Mouse (Mus musculus): ENCODE measurements around the gene Edc3. TPM values are rescaled to one million over a fixed set of nuclear protein-coding genes. Genes with fewer than 3 reads are reported as not detected.

The Edc3 gene
- polyA plus RNA-seq, 1 experiment, result 12.2 TPM

DNA sequence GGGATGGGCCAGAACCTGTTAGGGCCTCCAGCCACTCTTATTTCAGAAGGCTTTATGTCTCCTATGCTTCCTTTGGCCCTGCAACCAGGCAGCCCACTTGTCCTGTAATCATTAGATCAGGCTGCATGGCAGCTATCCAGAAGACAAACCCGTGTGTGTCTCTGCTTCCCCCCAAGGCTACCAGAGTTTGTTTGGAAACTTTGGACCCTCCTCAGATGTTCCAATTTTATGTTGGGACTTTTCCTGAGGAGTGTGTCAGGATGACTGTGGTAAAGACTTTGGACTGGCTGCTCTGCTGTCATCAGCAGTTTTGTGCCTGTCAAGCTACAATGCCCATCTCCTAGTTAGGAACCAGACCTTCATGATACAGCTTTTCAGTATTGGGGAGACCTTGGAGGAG is 40.5 kb downstream of the Edc3 start:
- H3K4me1 ChIP-seq (ENCODE audit: control insufficient read depth, insufficient read depth, low read length), result no peaks in the 10 kb centered on the region
- no peak overlapping the region for H3K27ac ChIP-seq (ENCODE audit: insufficient read depth, low read length)
- H3K4me3 ChIP-seq (ENCODE audit: insufficient read depth, low read length), result no peak overlapping the region
- TF ChIP-seq CTCF (IDR thresholded peaks at IDR 0.05; ENCODE audit: extremely low read depth, insufficient read depth, low read length) (no peak), POLR2A (IDR thresholded peaks at IDR 0.05; ENCODE audit: extremely low read depth, insufficient read depth, low read length) (no peak)

GRCm38 (mm10) chr9:57750901-57751300 is 42.6 kb downstream of the Edc3 start:
- Histone ChIP-seq H3K4me3 (ENCODE audit: insufficient read depth, low read length) (no peak overlapping the region), H3K4me1 (ENCODE audit: control insufficient read depth, insufficient read depth, low read length) (no peaks in the 10 kb centered on the region), H3K27ac (ENCODE audit: insufficient read depth, low read length) (no peak overlapping the region)
- TF ChIP-seq POLR2A (IDR thresholded peaks at IDR 0.05; ENCODE audit: extremely low read depth, insufficient read depth, low read length) (no peak), CTCF (IDR thresholded peaks at IDR 0.05; ENCODE audit: extremely low read depth, insufficient read depth, low read length) (no peak)

DNA sequence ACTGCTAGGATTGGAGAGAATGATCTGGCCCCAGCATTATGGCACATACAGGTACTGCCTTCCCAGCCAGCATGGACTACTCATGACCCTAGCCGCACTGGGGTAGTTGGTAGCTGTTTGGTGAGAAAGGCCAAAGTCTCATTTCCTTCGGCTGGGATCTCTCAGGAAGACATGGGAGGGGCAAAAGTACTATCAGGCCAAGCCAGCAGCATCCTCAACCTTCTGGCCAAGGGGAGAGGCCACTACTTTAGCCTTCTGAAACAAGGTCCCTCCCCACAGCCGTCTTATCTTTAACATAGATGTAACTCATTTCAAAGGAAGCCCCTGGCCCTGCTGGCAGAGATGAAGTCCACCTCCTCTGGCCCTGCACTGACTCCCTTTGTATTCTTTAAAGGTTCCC is 49.2 kb downstream of the Edc3 start:
- TF ChIP-seq CTCF (IDR thresholded peaks at IDR 0.05; ENCODE audit: extremely low read depth, insufficient read depth, low read length) (no peak), POLR2A (IDR thresholded peaks at IDR 0.05; ENCODE audit: extremely low read depth, insufficient read depth, low read length) (no peak)
- H3K27ac ChIP-seq (ENCODE audit: insufficient read depth, low read length), result no peak overlapping the region
- peaks cover 2% of the 10 kb centered on the region; the same call in 1 of the 2 replicates for H3K4me1 ChIP-seq (ENCODE audit: control insufficient read depth, insufficient read depth, low read length)
- H3K4me3 ChIP-seq (ENCODE audit: insufficient read depth, low read length), result no peak overlapping the region

- H3K4me3 ChIP-seq (ENCODE audit: insufficient read depth, low read length), result no peak overlapping the region
- no peak for TF ChIP-seq CTCF (IDR thresholded peaks at IDR 0.05; ENCODE audit: extremely low read depth, insufficient read depth, low read length)
- TF ChIP-seq POLR2A (IDR thresholded peaks at IDR 0.05; ENCODE audit: extremely low read depth, insufficient read depth, low read length), result no peak
- no peak overlapping the region for H3K27ac ChIP-seq (ENCODE audit: insufficient read depth, low read length)
- peaks cover 5% of the 10 kb centered on the region for H3K4me1 ChIP-seq (ENCODE audit: control insufficient read depth, insufficient read depth, low read length)
Measured at GRCm38 (mm10) chr9:57758528-57758927, 50.2 kb downstream of the Edc3 start.

DNA sequence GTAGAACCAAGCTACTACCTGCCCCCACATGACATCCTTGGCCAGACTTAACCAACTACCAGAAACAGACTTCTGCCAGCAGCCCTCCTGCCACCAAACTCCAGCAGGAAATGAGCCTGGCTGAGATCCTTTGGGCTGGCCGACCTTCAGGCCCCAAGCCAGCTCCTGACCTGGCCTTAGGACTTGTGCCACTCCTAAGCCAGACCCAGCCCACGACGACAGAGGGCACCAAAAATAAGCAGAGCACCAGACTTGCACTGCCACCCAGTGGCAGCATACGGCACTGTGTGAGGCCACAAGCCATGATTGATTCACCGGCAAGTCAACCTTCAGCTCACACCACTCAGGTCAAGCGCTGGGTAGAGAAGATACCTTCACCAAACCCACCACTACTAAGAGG is 50.9 kb downstream of the Edc3 start:
- no peak overlapping the region for H3K27ac ChIP-seq (ENCODE audit: insufficient read depth, low read length)
- H3K4me3 ChIP-seq (ENCODE audit: insufficient read depth, low read length), result no peak overlapping the region
- peaks cover 5% of the 10 kb centered on the region for H3K4me1 ChIP-seq (ENCODE audit: control insufficient read depth, insufficient read depth, low read length)
- no peak for TF ChIP-seq POLR2A (IDR thresholded peaks at IDR 0.05; ENCODE audit: extremely low read depth, insufficient read depth, low read length)
- TF ChIP-seq CTCF (IDR thresholded peaks at IDR 0.05; ENCODE audit: extremely low read depth, insufficient read depth, low read length), result peak; percentile 90

- no peak overlapping the region for H3K4me3 ChIP-seq (ENCODE audit: insufficient read depth, low read length)
- H3K4me1 ChIP-seq (ENCODE audit: control insufficient read depth, insufficient read depth, low read length), result peaks cover 5% of the 10 kb centered on the region
- no peak for TF ChIP-seq POLR2A (IDR thresholded peaks at IDR 0.05; ENCODE audit: extremely low read depth, insufficient read depth, low read length)
- no peak for TF ChIP-seq CTCF (IDR thresholded peaks at IDR 0.05; ENCODE audit: extremely low read depth, insufficient read depth, low read length)
- no peak overlapping the region for H3K27ac ChIP-seq (ENCODE audit: insufficient read depth, low read length)
Measured at GRCm38 (mm10) chr9:57760416-57761146, 52.2 kb downstream of the Edc3 start.

DNA sequence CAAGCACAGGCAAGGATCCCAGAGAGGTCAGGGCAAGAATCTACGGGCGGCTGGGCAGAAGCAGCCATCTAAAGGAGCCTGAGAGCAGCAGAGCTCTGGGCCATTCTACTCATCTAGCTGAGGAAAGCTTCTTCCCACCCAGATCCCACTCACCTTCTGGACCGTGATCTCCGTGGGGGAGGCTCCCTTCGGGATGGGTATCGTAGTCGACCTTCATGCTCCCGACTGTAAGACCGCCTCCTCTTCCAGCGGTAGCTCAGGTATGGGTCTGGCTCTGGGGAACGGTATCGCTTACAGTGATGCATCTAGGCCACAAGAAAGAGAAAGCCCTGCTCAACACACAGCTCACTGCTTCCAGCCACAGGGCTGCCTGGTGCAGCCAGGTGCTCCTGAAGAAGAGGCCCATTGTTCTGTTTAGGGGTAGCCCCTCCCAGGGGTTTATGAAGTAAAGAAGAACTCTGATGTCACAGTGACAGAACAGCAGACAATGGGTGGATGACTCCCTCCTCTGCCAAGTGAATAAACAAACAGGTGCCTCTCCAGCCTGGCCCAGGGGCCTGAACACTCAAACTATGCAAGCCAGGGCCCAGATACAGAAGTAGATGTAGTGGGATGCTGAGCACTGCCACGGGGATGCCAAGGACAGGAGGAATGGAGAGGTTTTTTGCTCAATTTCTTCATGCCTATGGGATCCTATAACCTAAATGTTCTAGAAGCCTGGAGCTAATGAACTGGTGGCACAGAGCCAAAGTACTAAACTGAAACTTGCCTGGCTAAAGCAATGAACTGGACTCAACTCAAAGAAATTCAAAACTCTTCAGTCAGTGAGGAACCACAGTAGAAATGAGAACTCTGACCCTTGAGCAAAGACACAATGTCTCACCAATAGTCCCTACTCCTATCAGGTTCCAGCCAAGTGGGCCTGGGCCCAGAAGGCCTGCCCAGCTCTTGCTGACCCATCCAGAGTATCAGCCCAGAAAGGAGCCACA is 53.5 kb downstream of the Edc3 start:
- Histone ChIP-seq H3K4me1 (ENCODE audit: control insufficient read depth, insufficient read depth, low read length) (peaks cover 7% of the 10 kb centered on the region), H3K4me3 (ENCODE audit: insufficient read depth, low read length) (peak overlapping the region; percentile 93; the same call in 1 of the 2 replicates), H3K27ac (ENCODE audit: insufficient read depth, low read length) (peak overlapping the region; percentile 12; the same call in 1 of the 2 replicates)
- no peak for TF ChIP-seq POLR2A (IDR thresholded peaks at IDR 0.05; ENCODE audit: extremely low read depth, insufficient read depth, low read length)

- Histone ChIP-seq H3K4me3 (ENCODE audit: insufficient read depth, low read length) (peak overlapping the region; percentile 93), H3K27ac (ENCODE audit: insufficient read depth, low read length) (peak overlapping the region; percentile 12; the same call in 1 of the 2 replicates), H3K4me1 (ENCODE audit: control insufficient read depth, insufficient read depth, low read length) (peaks cover 8% of the 10 kb centered on the region)
- TF ChIP-seq CTCF (IDR thresholded peaks at IDR 0.05; ENCODE audit: extremely low read depth, insufficient read depth, low read length), result peak; percentile 32
- TF ChIP-seq POLR2A (IDR thresholded peaks at IDR 0.05; ENCODE audit: extremely low read depth, insufficient read depth, low read length), result no peak
Measured at GRCm38 (mm10) chr9:57762563-57762991, 54.2 kb downstream of the Edc3 start.

DNA sequence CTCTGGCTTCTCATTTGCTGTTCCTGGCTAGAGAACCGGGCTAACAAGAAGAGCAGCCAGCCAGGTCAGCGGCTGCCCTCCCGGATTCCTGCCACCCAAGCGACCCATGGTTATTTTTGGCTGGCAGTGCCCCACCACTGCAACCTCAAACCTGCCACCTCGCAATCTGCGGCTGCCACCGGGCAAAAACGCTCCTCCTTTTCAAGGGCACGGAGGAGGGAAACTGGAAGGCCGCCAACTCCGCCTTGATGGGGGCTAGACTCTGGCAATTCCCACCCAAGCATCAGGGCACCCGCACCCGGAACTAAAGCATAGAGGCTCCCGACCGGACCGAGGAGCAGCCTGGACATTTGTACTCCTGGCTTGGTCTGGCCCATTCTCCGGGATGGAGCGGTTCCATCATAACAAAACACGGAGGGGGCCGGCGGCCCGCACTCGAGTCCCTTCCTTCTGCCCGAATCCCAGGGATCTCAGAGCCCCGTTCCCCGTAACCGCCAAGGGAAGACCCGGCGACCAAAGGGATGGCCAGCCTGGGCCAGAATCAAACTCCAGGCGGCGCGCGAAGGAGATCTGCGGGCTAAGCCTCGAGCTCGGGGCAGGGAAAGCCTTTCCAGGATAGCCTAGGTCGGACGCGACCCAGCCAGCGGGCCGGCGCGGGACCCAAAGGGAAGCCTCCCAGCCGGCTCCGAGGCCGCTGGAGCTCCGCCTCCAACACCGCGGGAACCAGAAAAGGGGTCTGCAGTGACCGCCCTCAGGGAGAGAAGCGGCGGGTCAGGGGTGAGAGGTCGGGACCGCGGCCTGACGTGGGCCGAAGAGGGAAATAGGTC is 56.0 kb downstream of the Edc3 start:
- Histone ChIP-seq H3K4me1 (ENCODE audit: control insufficient read depth, insufficient read depth, low read length) (peaks cover 8% of the 10 kb centered on the region), H3K27ac (ENCODE audit: insufficient read depth, low read length) (peak overlapping the region; percentile 100), H3K4me3 (ENCODE audit: insufficient read depth, low read length) (peak overlapping the region; percentile 93)
- TF ChIP-seq CTCF (IDR thresholded peaks at IDR 0.05; ENCODE audit: extremely low read depth, insufficient read depth, low read length) (no peak), POLR2A (IDR thresholded peaks at IDR 0.05; ENCODE audit: extremely low read depth, insufficient read depth, low read length) (no peak)
